Mouse (Mus musculus) adrenal gland, postnatal 14 days (tissue): Measurements from ENCODE around the gene Sox30. TPM values are rescaled to one million over a fixed set of nuclear protein-coding genes. Genes with fewer than 3 reads are reported as not detected.

ENCODE experiments used
- DNase-seq: peaks from one replicate; pipeline ENCODE4 v3.0.0; 2021; ENCODE audit warnings: mixed read lengths
- total RNA-seq: library from RNA; stranded (reverse); gene quantifications from 2 replicates; pipeline ENCODE4 v1.2.3, GENCODE M21; 2021

The Sox30 gene
- total RNA-seq, 1 experiment from 2014 or later = 0.26 TPM

DNA sequence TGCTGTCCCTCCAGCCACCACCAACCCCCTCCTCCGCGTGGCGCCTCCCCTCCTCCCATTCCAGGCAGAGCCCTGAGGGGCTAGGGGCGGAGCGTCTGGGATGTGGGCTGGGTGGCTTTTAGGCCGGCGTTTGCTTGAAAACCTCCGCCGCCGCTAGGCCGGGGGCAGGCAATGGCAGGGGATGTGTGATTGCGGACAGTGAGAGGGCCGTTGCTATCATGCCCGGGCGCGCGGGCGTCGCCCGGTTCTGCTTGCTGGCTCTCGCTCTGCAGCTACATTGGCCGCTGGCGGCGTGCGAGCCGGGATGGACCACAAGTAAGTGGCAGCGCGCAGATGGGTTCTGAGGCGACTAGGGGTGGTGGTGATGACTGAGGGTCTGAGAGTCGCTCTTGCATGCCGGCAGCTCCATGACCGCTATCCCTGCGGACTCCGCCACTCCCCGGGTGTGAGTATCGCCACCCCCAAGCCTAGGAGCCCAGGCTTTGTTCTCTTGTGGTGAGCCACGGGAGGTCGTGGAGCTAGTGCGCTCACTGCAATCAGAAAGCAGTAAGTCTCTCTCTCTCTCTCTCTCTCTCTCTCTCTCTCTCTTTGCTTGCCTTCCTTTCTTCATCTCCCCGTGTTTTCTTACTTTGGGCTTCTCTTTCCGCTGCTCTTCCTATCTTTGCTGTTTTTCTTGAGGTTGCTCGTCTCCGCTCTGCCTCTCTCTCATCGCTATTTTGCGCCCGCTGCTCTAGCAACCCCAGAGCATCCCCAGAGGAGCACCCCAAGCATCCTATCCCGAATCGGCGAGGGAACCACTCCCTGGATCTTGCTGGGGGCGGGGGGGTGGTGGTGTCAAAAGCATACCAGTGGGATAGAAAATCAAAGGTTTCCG is 76.0 kb downstream of the Sox30 start, which contains the start of gene Adam19:
Gene Adam19 (plus strand): TSS at position 97 of the 874 bp plus-strand sequence.
- DNase-seq = peak; percentile 73

DNA sequence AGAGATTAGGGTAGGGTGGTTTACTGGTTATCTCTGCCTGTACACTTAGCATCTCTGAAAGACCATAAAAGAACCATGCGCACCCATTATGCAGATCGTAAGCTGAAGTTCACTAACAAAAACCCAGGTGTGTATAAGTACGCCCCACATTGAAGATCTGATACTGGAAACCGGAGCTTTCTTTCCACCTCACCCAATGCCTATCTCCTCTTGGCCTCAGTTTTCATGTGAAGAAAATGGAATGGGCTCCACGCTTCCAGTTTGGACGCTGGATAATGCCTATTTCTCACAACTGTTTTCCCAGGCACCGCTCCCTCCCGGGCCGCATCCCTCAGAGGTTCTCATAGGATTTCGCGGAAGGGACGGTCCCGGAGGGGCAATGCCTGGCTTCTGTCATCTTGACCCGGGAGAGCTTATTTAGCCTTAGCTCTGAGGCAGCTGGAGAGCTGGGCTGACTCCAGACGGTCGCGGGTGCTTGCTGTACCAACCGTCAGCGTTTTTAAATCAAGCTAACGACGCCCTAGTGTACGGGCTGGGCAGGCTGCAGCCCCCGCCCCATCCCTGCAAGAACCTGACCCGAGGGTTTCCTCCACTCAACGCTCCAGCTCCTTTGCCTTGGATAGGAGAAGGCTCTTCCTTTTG is 76.8 kb downstream of the Sox30 start:
- DNase-seq = no peak

DNA sequence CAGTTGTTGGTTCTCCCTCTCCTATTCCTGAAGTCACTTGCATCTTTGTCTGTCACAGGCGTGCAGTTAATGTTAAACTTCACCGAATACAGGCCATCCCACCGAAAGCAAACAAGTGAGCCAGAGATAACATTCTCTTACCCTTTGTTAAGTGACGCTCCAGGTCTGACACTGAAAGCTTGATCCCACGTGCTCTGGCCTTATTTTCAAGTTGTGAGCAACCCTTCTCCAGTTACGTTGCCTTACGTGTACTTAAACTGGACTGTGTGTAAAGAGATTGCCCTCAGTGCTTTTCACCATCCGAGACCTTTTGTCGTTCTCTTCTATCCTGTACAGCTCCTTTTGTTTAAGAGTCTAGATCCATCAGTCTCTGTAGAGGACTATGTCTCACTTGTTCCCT is 77.9 kb downstream of the Sox30 start:
- DNase-seq = no peak

DNA sequence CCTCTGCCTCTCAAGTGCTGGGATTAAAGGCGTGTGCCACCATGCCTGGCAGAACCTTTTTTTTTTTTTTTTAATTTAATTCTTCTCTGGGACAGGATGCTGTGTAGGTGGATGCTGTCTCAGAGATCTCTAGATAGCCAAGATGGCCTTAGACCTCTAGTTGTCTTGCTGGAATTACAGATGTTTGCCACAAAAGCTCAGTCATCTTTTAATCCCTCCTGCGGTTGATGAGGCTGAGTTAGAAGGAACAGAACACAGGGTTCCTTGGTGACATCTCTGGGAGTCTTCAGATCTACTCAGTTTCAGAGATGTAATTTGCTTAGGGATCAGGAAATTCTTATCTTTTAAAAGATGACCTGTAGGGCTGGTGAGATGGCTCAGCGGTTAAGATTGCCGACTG is 78.8 kb downstream of the Sox30 start:
- no peak for DNase-seq

DNA sequence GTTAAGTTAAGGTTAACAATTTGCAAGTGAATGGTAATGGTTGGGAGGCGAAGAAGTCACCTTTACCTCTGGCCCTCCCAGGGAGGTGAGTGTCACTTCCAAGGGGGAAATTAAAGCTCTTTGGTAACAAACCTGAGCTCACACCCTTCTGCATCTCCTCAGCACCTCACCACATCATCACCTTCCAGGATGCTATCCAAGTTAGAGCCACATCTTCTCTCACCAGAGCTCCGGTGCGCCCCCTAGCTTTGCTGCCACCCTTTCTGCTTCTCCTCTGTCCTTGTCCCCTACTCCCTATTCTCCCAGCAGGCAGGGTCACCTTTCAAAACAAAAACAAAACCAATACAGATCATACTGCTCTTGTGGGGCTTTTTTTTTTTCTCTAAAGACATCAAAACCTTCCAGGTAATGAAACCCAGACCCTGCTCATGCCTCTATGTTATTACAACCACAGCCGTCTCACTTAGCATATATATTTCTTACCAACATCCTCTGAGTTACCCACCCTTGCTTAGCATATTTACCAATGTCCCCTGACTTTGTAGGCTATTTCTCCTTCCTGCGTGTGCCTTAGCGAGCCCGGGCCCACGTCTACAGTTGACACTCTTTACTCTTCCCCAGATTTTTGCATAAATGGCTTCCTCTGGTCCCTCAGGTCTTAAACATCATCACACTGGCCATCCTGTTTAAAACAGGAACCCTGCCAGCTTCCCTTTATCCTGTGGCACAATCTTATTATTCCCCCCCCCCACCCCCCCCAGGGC is 80.0 kb downstream of the Sox30 start:
- DNase-seq = peak; percentile 35

DNA sequence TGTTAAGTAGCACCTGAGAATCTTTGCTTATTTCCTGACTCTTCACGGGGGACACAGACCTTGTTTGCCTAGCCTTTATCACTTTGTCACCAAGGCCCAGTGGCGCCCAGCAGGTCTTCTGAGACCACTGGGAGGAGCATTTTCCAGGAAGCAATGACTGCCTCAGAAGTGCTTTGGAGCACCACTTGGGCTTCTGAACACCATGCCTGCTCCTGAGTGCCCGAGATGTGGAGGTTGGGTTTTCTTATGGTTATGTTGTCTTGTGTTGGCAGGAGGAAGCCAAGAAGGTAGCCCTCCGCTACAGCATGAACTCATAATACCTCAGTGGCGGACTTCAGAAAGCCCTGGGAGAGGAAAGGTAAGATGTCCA is 80.5 kb downstream of the Sox30 start:
- no peak for DNase-seq

DNA sequence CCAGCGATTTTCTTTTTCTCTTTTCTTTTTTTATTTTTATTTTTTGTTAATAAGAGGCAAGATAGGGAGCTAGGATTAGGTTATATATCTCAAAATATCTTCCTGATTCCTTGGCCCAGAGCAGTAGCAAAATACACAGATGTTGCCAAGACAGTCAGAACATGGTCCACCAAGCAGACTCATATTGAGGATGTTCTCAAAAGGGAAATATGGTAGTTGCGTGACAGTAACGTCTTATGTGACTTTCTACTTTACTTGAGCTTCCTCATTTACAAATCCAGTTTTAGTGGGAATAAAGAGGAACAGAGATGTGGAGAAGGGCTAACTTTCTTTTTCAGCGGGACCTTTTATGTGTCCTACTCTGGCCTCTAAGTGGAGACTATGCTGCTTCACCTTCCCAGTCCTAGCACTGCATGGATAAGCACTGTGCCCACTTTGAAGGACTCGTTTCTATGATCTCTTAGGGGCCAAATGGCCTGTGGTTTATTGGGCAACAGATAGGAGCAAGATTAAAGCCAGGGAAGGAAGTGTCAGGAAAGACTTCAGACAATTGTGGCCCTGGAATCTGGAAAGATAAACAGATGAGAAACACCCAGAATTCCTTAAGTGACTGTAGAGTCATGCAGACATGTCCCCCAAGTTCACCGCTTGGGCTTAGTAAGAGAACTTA is 81.8 kb downstream of the Sox30 start:
- no peak for DNase-seq

DNA sequence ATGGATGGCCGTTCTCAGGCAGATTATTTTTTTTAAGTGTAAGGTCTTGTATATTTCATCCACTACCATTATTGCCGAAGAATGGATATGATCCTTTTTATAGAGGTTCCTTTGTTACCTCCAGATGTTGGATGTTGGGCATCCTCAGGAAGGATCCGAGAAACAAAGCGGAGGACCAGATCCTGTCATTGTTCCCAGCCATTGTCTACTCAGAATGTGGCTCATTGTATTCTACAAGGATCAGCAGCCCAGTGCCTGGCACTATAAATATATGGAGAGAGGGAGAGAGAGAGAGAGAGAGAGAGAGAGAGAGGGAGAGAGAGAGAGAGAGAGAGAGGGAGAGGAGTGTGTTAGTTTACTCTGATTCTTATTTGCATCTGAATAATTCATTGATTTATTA is 82.5 kb downstream of the Sox30 start:
- DNase-seq = no peak

DNA sequence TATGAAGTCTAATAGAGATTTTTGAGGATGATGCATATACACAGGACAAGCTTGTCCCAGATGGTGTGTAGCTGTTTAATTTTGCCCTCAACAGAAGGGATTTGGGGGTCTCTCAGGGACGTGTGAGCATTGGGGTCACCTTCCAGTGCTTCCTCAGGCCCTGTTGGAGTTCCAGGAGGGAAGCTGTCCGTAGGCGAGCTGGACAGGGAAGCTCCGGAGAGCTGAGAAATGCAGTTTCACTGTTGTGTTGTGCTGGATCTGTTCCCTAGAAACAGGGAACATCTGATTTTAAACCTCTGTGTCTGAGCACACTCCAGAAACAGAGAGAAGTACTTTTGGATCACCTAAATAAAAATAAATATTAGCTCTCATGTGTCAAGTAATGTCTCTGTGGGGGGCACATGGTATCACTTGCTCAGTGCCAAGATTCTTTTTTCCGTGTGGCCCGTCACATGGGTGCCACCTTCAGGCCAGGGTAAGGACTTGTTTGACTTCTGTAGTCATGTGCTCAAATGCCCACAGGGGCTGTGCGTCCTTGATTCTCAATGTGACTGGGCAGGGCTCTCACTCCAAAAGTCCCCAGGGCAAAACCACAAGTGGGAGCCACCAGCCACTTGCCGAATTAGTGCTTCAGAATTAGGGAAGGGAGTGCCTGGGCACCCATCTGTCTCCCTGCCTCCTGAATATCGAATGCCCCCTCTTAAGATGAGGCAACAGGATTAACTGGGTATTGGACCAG is 83.1 kb downstream of the Sox30 start:
- peak; percentile 69 for DNase-seq

DNA sequence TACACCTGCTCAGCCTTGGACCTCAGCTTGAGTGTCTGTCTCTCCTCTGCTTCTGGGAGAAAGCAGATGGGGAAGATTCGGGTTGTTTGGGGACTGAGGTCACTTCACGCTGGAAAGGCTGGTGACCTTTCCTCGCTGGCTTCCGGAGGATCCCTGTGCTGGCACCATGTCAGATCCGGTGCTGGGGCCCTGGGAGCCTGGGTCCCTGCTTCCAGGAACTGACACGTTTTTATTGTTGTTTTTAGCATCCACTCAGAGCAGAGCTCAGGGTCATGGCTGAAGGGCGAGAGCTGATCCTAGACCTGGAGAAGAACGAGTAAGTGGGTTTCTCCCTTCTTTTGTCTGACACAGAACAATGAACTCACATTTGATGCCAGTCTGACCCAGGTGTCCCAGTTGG is 84.7 kb downstream of the Sox30 start:
- DNase-seq = peak; percentile 67

DNA sequence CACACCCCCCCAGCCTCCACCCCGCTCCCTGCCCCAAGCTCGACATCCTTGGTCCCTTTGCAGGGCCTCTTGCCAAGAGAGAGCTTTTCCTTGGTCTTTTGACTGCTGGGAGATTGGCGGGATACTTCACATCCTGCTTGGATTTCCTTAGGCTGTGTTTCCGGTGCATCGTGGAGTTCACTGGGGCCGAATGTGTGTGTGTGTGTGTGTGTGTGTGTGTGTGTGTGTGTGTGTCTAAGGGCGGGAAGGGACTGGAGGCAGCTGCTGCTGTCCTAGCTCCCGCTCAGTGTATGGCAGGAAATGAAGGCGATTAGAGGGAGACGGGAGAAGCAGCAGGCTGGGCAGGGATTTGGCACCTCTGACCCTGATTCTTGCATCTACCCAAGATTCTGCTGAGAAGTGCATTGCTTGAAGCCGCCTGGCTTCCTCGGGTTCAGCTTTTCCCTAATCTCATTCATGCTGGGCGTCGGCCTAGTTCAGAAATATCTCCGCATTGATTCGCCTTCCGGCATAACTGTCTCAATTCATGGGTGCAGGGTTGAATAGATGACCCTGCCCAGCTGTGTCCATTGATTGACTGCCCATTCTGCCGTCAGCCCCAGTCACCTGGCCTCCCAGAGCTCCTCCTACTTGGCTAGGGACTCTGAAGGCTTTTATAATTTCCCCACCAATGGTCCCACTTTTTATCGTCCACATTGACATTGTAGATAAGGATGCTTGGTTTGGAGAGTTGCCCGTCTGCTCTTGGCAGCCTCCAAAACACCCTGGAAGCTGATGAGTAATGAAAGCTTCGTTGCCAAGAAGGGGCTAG is 85.3 kb downstream of the Sox30 start:
- DNase-seq = peak; percentile 85

Other genes starting within 250 kb of the Sox30 start
- gene Clint1, start 128.3 kb upstream of the Sox30 start, total RNA-seq = 66.5 and 67.2 TPM in 2 replicates
- gene Lsm11, start 35.4 kb upstream of the Sox30 start, total RNA-seq = 12.5 and 14.2 TPM in 2 replicates
- 15.3 and 19.1 TPM in 2 replicates for gene Thg1l, start 24.8 kb upstream of the Sox30 start, total RNA-seq
- 0.86 and 4.1 TPM in 2 replicates for gene Gm12166, start 72.0 kb downstream of the Sox30 start, total RNA-seq
- 10.7 and 13.2 TPM in 2 replicates for gene Adam19, start 75.7 kb downstream of the Sox30 start, total RNA-seq
- not detected in 2 replicates for gene Nipal4, start 186.2 kb downstream of the Sox30 start, total RNA-seq